Mouse (Mus musculus): ENCODE measurements around the gene Fsip1. TPM values are rescaled to one million over a fixed set of nuclear protein-coding genes. Genes with fewer than 3 reads are reported as not detected.

Gene Fsip1
- 0.48 TPM for polyA plus RNA-seq (2014; fragmentation: Illumina TruSeq; extraction: RNeasy Lipid Tissue Mini Kit (QIAGEN cat#74804); ENCODE audit: low replicate concordance)

DNA sequence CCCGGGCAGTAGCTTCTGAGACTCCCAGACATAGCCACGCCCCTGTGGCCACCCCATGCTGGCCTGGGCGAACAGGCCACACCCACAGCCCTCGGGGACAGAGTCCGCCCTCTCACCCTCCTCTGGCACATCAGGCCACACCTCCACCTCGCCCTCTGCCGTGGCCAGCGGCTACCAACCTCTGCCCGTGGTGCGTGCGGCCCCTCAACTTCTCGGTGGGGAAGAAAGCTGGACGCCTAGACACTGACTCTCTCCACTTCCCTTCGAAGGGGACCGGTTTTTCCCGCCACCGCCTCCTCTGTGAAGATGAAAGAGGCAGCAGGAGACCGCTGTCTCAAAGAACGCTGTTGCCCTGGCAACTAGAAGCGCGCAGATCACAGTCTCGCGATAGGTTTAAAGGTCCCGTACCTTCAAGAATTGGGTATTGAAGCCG, at the start of gene Fsip1:
TSS of gene Fsip1 (minus strand) at position 346 of the 433 bp plus-strand sequence.

GRCm38 (mm10) chr2:118111488-118112131, 145.2 kb downstream of the Fsip1 start, which contains the start of gene Thbs1:
Gene Thbs1 (plus strand): TSS chr2:118111876.

Other genes starting within 250 kb of the Fsip1 start
- gene Thbs1, start 145.1 kb downstream of the Fsip1 start, polyA plus RNA-seq (2014; fragmentation: Illumina TruSeq; extraction: RNeasy Lipid Tissue Mini Kit (QIAGEN cat#74804); ENCODE audit: low replicate concordance) = 15.6 TPM
- not detected for gene Gpr176, start 116.5 kb upstream of the Fsip1 start, polyA plus RNA-seq (2014; fragmentation: Illumina TruSeq; extraction: RNeasy Lipid Tissue Mini Kit (QIAGEN cat#74804); ENCODE audit: low replicate concordance)
- 4.0 TPM for gene Eif2ak4, start 131.7 kb upstream of the Fsip1 start, polyA plus RNA-seq (2014; fragmentation: Illumina TruSeq; extraction: RNeasy Lipid Tissue Mini Kit (QIAGEN cat#74804); ENCODE audit: low replicate concordance)
- gene Srp14, start 222.7 kb upstream of the Fsip1 start, polyA plus RNA-seq (2014; fragmentation: Illumina TruSeq; extraction: RNeasy Lipid Tissue Mini Kit (QIAGEN cat#74804); ENCODE audit: low replicate concordance) = 50.6 TPM